Mouse (Mus musculus) adrenal gland (tissue): ENCODE measurements around the gene 5430402E10Rik.
"Not testable (repeated sequence)": the region's sequence is repeated elsewhere in the genome, so short reads cannot be mapped to it uniquely, and the experiment has no call there.

Source experiments
- intact Hi-C: fragments of 180-260 bp; cut with DNase I; formaldehyde crosslinking; loops from one replicate; pipeline ENCODE4 v1.15.1; 2025
- long read RNA-seq, 2 experiments: library from polyadenylated mRNA; unstranded; transcript quantifications; one replicate each; pipeline ENCODE4 v2.0.0; 2020; ENCODE audit warnings: borderline replicate concordance in 1 of 2; ENCODE audit not compliant: insufficient replicate concordance in 1 of 2

5430402E10Rik gene
- long read RNA-seq, experiment 1, result 0 reads
- long read RNA-seq, experiment 2, result 0 reads

GRCm38 (mm10) chrX:77924962-77925361 is at the start of gene 5430402E10Rik:
5430402E10Rik (minus strand) TSS chrX:77925062.
- intact Hi-C loops, result not testable (repeated sequence)

GRCm38 (mm10) chrX:77880033-77880432 is 44.8 kb downstream of the 5430402E10Rik start:
- intact Hi-C loops, result not testable (repeated sequence)
